Mouse (Mus musculus) kidney, adult 18-20 months (tissue): ENCODE measurements at regions not wholly inside any gene's neighbourhood (a gene's known extent, or its start where the extent isn't known, plus 50 kb on each side); places are given as distances from the start of the nearest gene placed in this dataset.

Source experiments
- DNase-seq: peaks from one replicate; pipeline ENCODE4 v3.0.0; 2021

GRCm38 (mm10) chr19:30433141-30433540, 116.3 kb downstream of the Dkk1 start:
- DNase-seq: no peak

GRCm38 (mm10) chr19:30435054-30435738, 114.3 kb downstream of the Dkk1 start:
- no peak for DNase-seq

- no peak for DNase-seq
Measured at GRCm38 (mm10) chr19:30450869-30451542, 98.5 kb downstream of the Dkk1 start.

GRCm38 (mm10) chr19:30451543-30451920, 97.9 kb downstream of the Dkk1 start:
- DNase-seq: no peak

GRCm38 (mm10) chr19:30452671-30453070, 96.8 kb downstream of the Dkk1 start:
- DNase-seq: no peak

- no peak for DNase-seq
Measured at GRCm38 (mm10) chr19:30483436-30483835, 66.0 kb downstream of the Dkk1 start.

- no peak for DNase-seq
Measured at GRCm38 (mm10) chr19:30489786-30490185, 59.7 kb downstream of the Dkk1 start.

- DNase-seq: no peak
Measured at GRCm38 (mm10) chr19:30490916-30491315, 58.5 kb downstream of the Dkk1 start.
